Mouse (Mus musculus): Measurements from ENCODE around the gene Pank1. TPM values are rescaled to one million over a fixed set of nuclear protein-coding genes. Genes with fewer than 3 reads are reported as not detected.

Pank1 gene
- total and polyA plus RNA-seq, 2 experiments from 2014 or later: 5.5 to 14.6 TPM

DNA sequence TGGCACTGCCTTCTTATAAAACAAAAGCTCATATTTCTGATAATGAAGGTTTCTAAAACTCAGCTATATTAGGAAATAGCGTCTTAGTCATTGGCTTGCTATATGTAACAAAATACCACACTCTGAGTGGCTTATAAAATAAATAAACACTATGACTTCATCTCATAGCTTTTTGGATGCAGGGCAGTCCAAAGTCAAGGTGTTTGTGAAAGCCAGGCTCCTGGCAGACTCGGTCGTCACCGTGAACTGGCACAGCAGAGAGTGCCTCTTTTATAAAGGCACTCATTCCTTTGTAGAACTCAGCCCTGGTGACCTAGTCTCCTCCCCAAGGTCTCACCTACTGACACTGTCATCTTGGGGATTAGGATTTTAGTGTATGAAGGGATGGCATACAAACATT is 66.5 kb downstream of the Pank1 start:
- Histone ChIP-seq H3K27me3 (ENCODE audit: insufficient read depth, low read length) (no peaks in the 10 kb centered on the region), H3K9ac (no peak overlapping the region), H3K4me3 (ENCODE audit: low read depth, low read length) (no peak overlapping the region), H3K9me3 (ENCODE audit: low read length) (no peaks in the 10 kb centered on the region), H3K27ac (ENCODE audit: low read depth, low read length) (no peak overlapping the region), H3K4me2 (ENCODE audit: low read depth) (no peak overlapping the region), H3K36me3 (ENCODE audit: insufficient read depth) (no peaks in the 10 kb centered on the region), H3K4me1 (ENCODE audit: insufficient read depth) (no peaks in the 10 kb centered on the region)
- WGBS: 87% methylated on average over 4 of the region's 4 CpGs
- ATAC-seq: no peak
- DNase-seq: no peak
- TF ChIP-seq CTCF (IDR thresholded peaks at IDR 0.05; ENCODE audit: low read depth): no peak

DNA sequence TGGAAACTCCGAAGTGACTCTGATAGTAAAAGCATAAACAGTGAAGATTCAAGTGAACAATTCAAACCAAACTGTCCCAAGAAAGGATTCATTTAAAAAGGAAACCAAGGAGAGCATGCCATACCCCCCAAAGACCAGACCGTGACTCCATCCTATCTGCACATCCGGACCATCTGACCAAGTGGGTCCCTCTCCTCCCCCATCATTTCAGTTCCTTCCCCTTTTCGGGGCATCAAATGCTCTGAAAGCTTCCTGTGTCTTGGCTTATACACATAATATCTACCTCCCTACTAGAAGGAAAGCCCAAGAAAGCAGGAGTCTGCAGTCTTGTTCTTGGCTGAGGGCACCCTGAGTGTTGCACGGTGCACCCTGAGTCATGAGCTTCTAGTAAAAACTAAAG is 72.1 kb downstream of the Pank1 start:
- DNase-seq: no peak
- no peak for TF ChIP-seq CTCF (IDR thresholded peaks at IDR 0.05; ENCODE audit: low read depth)
- 88% methylated on average over 5 of the region's 5 CpGs for WGBS
- H3K4me2 ChIP-seq (ENCODE audit: low read depth): no peak overlapping the region
- H3K4me3 ChIP-seq (ENCODE audit: low read depth, low read length): no peak overlapping the region
- H3K27me3 ChIP-seq (ENCODE audit: insufficient read depth, low read length): no peaks in the 10 kb centered on the region
- H3K9me3 ChIP-seq (ENCODE audit: low read length): no peaks in the 10 kb centered on the region
- H3K4me1 ChIP-seq (ENCODE audit: insufficient read depth): no peaks in the 10 kb centered on the region
- H3K36me3 ChIP-seq (ENCODE audit: insufficient read depth): no peaks in the 10 kb centered on the region
- no peak overlapping the region for H3K9ac ChIP-seq
- ATAC-seq: no peak
- no peak overlapping the region for H3K27ac ChIP-seq (ENCODE audit: low read depth, low read length)

DNA sequence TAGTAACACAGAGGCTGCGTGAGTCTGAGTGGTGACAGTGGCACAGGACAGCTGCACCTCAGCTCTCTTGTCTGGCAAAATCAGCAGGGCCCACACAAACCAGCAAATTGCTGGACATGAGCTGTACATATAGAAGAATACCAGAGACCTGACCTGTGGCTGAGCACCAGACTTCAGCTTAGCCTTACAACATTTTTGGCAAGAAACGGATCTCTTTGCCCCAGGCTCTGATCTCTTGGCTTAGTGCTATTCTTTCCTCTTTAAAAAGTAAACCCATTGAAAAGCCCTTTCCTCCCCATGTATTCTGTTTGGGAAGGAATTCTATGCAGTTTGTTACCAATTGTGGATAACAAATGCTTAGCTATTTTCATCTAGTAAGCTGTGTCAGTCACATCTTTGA is 74.2 kb downstream of the Pank1 start:
- no peak for TF ChIP-seq CTCF (IDR thresholded peaks at IDR 0.05; ENCODE audit: low read depth)
- no peak for ATAC-seq
- no peaks in the 10 kb centered on the region for H3K27me3 ChIP-seq (ENCODE audit: insufficient read depth, low read length)
- no peaks in the 10 kb centered on the region for H3K9me3 ChIP-seq (ENCODE audit: low read length)
- H3K4me2 ChIP-seq (ENCODE audit: low read depth): no peak overlapping the region
- no peak overlapping the region for H3K27ac ChIP-seq (ENCODE audit: low read depth, low read length)
- H3K9ac ChIP-seq: no peak overlapping the region
- no peaks in the 10 kb centered on the region for H3K36me3 ChIP-seq (ENCODE audit: insufficient read depth)
- no peak overlapping the region for H3K4me3 ChIP-seq (ENCODE audit: low read depth, low read length)
- no peaks in the 10 kb centered on the region for H3K4me1 ChIP-seq (ENCODE audit: insufficient read depth)
- no peak for DNase-seq
- 64% methylated on average over 2 of the region's 2 CpGs for WGBS

DNA sequence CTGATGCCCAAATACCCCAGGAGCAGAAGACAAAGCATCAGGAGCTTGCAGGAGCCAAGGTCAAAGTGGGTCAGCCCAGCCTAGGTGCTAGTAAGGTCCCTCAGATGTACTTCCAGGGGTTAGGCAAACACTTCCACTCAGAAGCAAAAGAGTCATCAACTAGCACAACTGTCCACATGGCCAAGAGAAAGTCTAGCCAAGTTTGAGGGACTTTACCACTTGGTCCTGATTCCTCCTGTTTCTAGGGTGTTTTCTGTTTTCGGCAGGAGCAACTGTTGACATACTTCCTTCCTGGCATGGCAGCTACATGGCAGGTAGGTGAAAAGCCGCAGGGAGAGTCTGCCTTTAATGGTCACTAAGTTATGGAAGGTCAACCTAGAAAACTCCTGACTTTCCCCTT is 74.7 kb downstream of the Pank1 start:
- H3K4me2 ChIP-seq (ENCODE audit: low read depth): no peak overlapping the region
- 93% methylated on average over 2 of the region's 2 CpGs for whole genome bisulfite sequencing
- no peak overlapping the region for H3K9ac ChIP-seq
- no peaks in the 10 kb centered on the region for H3K36me3 ChIP-seq (ENCODE audit: insufficient read depth)
- no peaks in the 10 kb centered on the region for H3K9me3 ChIP-seq (ENCODE audit: low read length)
- H3K4me1 ChIP-seq (ENCODE audit: insufficient read depth): no peaks in the 10 kb centered on the region
- DNase-seq: no peak
- H3K4me3 ChIP-seq (ENCODE audit: low read depth, low read length): no peak overlapping the region
- no peak for ATAC-seq
- H3K27me3 ChIP-seq (ENCODE audit: insufficient read depth, low read length): no peaks in the 10 kb centered on the region
- no peak overlapping the region for H3K27ac ChIP-seq (ENCODE audit: low read depth, low read length)
- TF ChIP-seq CTCF (IDR thresholded peaks at IDR 0.05; ENCODE audit: low read depth): no peak

DNA sequence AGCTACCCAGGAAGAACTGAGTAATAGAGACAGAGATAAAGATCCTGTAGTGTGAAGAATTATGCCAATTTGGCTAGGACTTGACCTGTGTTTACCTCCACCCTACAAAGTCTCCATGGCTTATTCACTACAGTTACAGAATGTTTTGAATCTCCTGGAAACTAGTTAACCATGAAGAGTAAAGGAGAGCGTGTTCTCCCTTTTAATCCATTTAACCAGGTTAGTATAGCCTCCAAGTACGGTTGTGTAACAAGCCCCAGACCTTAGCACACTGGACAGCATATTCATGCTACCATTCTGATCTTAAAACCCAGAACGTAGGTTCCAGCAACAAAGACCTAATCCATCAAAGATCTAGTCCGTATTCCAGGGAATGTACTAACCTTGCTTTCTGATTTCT is 75.9 kb downstream of the Pank1 start:
- TF ChIP-seq CTCF (IDR thresholded peaks at IDR 0.05; ENCODE audit: low read depth): no peak
- Histone ChIP-seq H3K4me3 (ENCODE audit: low read depth, low read length) (no peak overlapping the region), H3K36me3 (ENCODE audit: insufficient read depth) (no peaks in the 10 kb centered on the region), H3K4me1 (ENCODE audit: insufficient read depth) (no peaks in the 10 kb centered on the region), H3K27me3 (ENCODE audit: insufficient read depth, low read length) (no peaks in the 10 kb centered on the region), H3K9ac (no peak overlapping the region), H3K4me2 (ENCODE audit: low read depth) (no peak overlapping the region), H3K9me3 (ENCODE audit: low read length) (no peaks in the 10 kb centered on the region), H3K27ac (ENCODE audit: low read depth, low read length) (no peak overlapping the region)
- WGBS: 93% methylated on average over 4 of the region's 4 CpGs
- ATAC-seq (no peak), DNase-seq (no peak)

DNA sequence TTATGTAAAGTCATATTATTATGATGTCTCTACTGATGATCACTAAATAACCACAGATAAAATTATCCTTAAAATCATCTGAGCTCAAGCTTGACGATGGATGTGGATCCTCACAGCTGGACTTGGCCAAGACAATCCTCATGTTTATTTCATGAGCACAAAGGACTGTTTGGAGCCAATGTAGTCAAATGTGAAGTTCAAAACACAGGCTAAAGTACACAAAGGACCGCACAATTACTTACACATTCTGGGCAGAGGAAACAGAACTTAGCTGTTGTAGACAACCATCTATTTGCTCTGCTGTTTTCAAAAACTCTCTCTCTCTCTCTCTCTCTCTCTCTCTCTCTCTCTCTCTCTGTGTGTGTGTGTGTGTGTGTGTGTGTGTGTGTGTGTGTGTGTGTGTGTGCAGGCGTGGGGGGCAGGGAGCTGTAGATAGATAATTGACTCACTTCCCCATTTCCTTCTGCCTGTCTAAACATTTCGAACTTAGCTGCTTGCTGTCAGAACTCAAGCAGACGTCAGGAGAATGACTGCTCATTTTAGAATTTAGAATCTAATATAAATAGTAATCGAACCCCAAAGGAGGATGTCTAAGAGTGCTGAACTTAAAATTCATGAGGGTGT is 79.5 kb downstream of the Pank1 start:
- H3K4me2 ChIP-seq (ENCODE audit: low read depth): no peak overlapping the region

DNA sequence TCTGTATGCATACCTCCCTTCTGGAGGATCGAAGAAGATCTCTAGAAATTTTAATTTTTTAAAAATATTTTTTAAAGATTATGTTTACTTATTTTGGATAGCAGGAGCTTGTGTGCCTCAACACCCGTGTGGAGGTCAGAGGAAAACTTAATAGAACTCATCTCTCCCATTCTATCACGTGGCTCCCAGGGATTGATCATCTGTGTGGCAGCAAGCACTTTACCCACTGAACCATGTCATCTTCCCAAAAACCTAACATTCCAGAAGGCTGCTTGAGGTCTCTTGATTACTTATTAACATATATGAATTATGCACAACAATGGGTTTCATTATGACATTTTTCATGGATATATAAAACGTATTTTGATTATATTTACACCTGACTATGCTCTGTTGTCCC is 82.9 kb downstream of the Pank1 start:
- Histone ChIP-seq H3K9ac (no peak overlapping the region), H3K4me2 (ENCODE audit: low read depth) (no peak overlapping the region), H3K9me3 (ENCODE audit: low read length) (no peaks in the 10 kb centered on the region), H3K4me1 (ENCODE audit: insufficient read depth) (no peaks in the 10 kb centered on the region), H3K4me3 (ENCODE audit: low read depth, low read length) (no peak overlapping the region), H3K27ac (ENCODE audit: low read depth, low read length) (no peak overlapping the region), H3K36me3 (ENCODE audit: insufficient read depth) (no peaks in the 10 kb centered on the region), H3K27me3 (ENCODE audit: insufficient read depth, low read length) (no peaks in the 10 kb centered on the region)
- WGBS: 84% methylated on average over 4 of the region's 4 CpGs
- TF ChIP-seq CTCF (IDR thresholded peaks at IDR 0.05; ENCODE audit: low read depth): no peak
- ATAC-seq (no peak), DNase-seq (no peak)

More for the DNA sequence above, 79.5 kb downstream of the Pank1 start:
- H3K9me3 ChIP-seq (ENCODE audit: low read length): no peaks in the 10 kb centered on the region
- H3K27me3 ChIP-seq (ENCODE audit: insufficient read depth, low read length): no peaks in the 10 kb centered on the region
- no peak for TF ChIP-seq CTCF (IDR thresholded peaks at IDR 0.05; ENCODE audit: low read depth)
- WGBS: 33% methylated on average over 6 of the region's 6 CpGs
- DNase-seq (peak; percentile 13), ATAC-seq (peak; percentile 65)
- no peak overlapping the region for H3K9ac ChIP-seq
- H3K36me3 ChIP-seq (ENCODE audit: insufficient read depth): no peaks in the 10 kb centered on the region
- H3K4me3 ChIP-seq (ENCODE audit: low read depth, low read length): no peak overlapping the region
- H3K27ac ChIP-seq (ENCODE audit: low read depth, low read length): no peak overlapping the region
- no peaks in the 10 kb centered on the region for H3K4me1 ChIP-seq (ENCODE audit: insufficient read depth)
